Mouse (Mus musculus): ENCODE data around the gene Kif3a.

Gene Kif3a

GRCm38 (mm10) chr11:53567224-53568014 is at the start of gene Kif3a:
TSS of gene Kif3a (plus strand) at chr11:53567379.
- DNase-seq, result peak; percentile 95 to 97

GRCm38 (mm10) chr11:53518759-53519158 is 48.4 kb upstream of the Kif3a start:
- no peak for DNase-seq

- peak; percentile 44 to 80 for DNase-seq
Measured at GRCm38 (mm10) chr11:53519207-53520121, 47.7 kb upstream of the Kif3a start, which contains the start of gene Sept8. TSS of gene Sept8 (plus strand) at chr11:53519257.

- peak; percentile 41 to 53 for DNase-seq
Measured at GRCm38 (mm10) chr11:53520122-53520978, 46.8 kb upstream of the Kif3a start.

GRCm38 (mm10) chr11:53521120-53521820 is 45.9 kb upstream of the Kif3a start:
- DNase-seq, result no peak

- no peak for DNase-seq
Measured at GRCm38 (mm10) chr11:53521821-53522131, 45.4 kb upstream of the Kif3a start.

- DNase-seq, result no peak
Measured at GRCm38 (mm10) chr11:53522362-53522761, 44.8 kb upstream of the Kif3a start.

- DNase-seq, result no peak
Measured at GRCm38 (mm10) chr11:53522930-53523329, 44.2 kb upstream of the Kif3a start.

- no peak for DNase-seq
Measured at GRCm38 (mm10) chr11:53523545-53524405, 43.4 kb upstream of the Kif3a start.

- peak in 1 of 2 experiments; percentile 54 for DNase-seq
Measured at GRCm38 (mm10) chr11:53524905-53525304, 42.3 kb upstream of the Kif3a start.

GRCm38 (mm10) chr11:53525461-53525860 is 41.7 kb upstream of the Kif3a start:
- peak; percentile 60 to 79 for DNase-seq

GRCm38 (mm10) chr11:53528397-53529252 is 38.6 kb upstream of the Kif3a start:
- DNase-seq, result no peak

- peak; percentile 43 to 48 for DNase-seq
Measured at GRCm38 (mm10) chr11:53529253-53529557, 38.0 kb upstream of the Kif3a start.

GRCm38 (mm10) chr11:53530001-53530400 is 37.2 kb upstream of the Kif3a start:
- no peak for DNase-seq

GRCm38 (mm10) chr11:53531578-53532230 is 35.5 kb upstream of the Kif3a start:
- DNase-seq, result no peak

- no peak for DNase-seq
Measured at GRCm38 (mm10) chr11:53532231-53532620, 35.0 kb upstream of the Kif3a start.

GRCm38 (mm10) chr11:53539002-53539491 is 28.1 kb upstream of the Kif3a start:
- no peak for DNase-seq

GRCm38 (mm10) chr11:53540394-53540793 is 26.8 kb upstream of the Kif3a start:
- no peak for DNase-seq

- DNase-seq, result no peak
Measured at GRCm38 (mm10) chr11:53541222-53541621, 26.0 kb upstream of the Kif3a start.

GRCm38 (mm10) chr11:53543021-53543420 is 24.2 kb upstream of the Kif3a start:
- no peak for DNase-seq
